Mouse (Mus musculus) MEL (cell line): ENCODE measurements at regions not wholly inside any gene's neighbourhood (a gene's known extent, or its start where the extent isn't known, plus 50 kb on each side); places are given as distances from the start of the nearest gene placed in this dataset.

ENCODE experiments used
- DNase-seq: peaks from one replicate; pipeline ENCODE4 v3.0.0; 2011; ENCODE audit warnings: low read depth, low spot score
- H3K27ac ChIP-seq: 2 replicates; pipeline ENCODE4 v1.5.1; 2012; ENCODE audit warnings: low read depth, mild to moderate bottlenecking, control low read depth, low read length, moderate library complexity; ENCODE audit not compliant: control insufficient read depth
- H3K27me3 ChIP-seq, 2 experiments: fragments of 150-350 bp in 1 of 2; sonication (generic) in 1 of 2; 2 replicates each; pipeline ENCODE4 v1.6.1; 2012; ENCODE audit warnings: low read length in 2 of 2, mild to moderate bottlenecking in 2 of 2, improper control_type of control experiment in 1 of 2, moderate library complexity in 1 of 2; ENCODE audit not compliant: insufficient read depth in 2 of 2, control insufficient read depth in 1 of 2
- H3K36me3 ChIP-seq, 2 experiments: 2 replicates each; pipeline ENCODE4 v1.6.1; 2012 to 2014; ENCODE audit warnings: low read length in 2 of 2, improper control_type of control experiment in 1 of 2, inconsistent platforms in 1 of 2, mild to moderate bottlenecking in 1 of 2; ENCODE audit not compliant: insufficient read depth in 2 of 2, control insufficient read depth in 1 of 2
- H3K4me1 ChIP-seq, 2 experiments: fragments of 150-350 bp in 1 of 2; sonication (generic) in 1 of 2; 2 replicates each; pipeline ENCODE4 v1.6.1; 2012; ENCODE audit warnings: low read length in 2 of 2, improper control_type of control experiment in 1 of 2, mild to moderate bottlenecking in 1 of 2; ENCODE audit not compliant: insufficient read depth in 2 of 2, control insufficient read depth in 1 of 2
- H3K4me3 ChIP-seq, 2 experiments: fragments of 150-350 bp in 1 of 2; sonication (generic) in 1 of 2; 2 replicates each; pipeline ENCODE4 v1.5.1; 2012; ENCODE audit warnings: low read depth in 2 of 2, low read length in 2 of 2, mild to moderate bottlenecking in 2 of 2, moderate library complexity in 2 of 2, control low read depth in 1 of 2, improper control_type of control experiment in 1 of 2; ENCODE audit not compliant: control insufficient read depth in 1 of 2, insufficient read depth in 1 of 2
- H3K79me2 ChIP-seq: 2 replicates; pipeline ENCODE4 v1.6.1; 2012; ENCODE audit warnings: mild to moderate bottlenecking, low read length, moderate library complexity; ENCODE audit not compliant: control insufficient read depth, poor library complexity, insufficient read depth
- H3K9ac ChIP-seq: 2 replicates; pipeline ENCODE4 v1.6.1; 2012; ENCODE audit warnings: low read depth, mild to moderate bottlenecking, control low read depth, low read length, moderate library complexity; ENCODE audit not compliant: control insufficient read depth, poor library complexity, severe bottlenecking
- H3K9me3 ChIP-seq: fragments of 150-350 bp; sonication (generic); replicated peaks from 2 replicates; pipeline ENCODE4 v1.6.1; 2012; ENCODE audit warnings: mild to moderate bottlenecking, low read length, improper control_type of control experiment, moderate library complexity; ENCODE audit not compliant: insufficient read depth
- BHLHE40 ChIP-seq: IDR thresholded peaks from 2 replicates; pipeline ENCODE4 v1.6.1; 2012; ENCODE audit warnings: low read depth, mild to moderate bottlenecking, inconsistent platforms, low read length, improper control_type of control experiment, borderline replicate concordance
- CTCF ChIP-seq, 3 experiments: IDR thresholded peaks in 2 of 3; conservative IDR thresholded peaks in 1 of 3; 2 replicates each; pipeline ENCODE4 v1.5.1; 2011 to 2012; ENCODE audit warnings: low read length in 3 of 3, low read depth in 2 of 3, mild to moderate bottlenecking in 2 of 3, improper control_type of control experiment in 1 of 3, inconsistent platforms in 1 of 3, mixed read lengths in 1 of 3, moderate library complexity in 1 of 3; ENCODE audit not compliant: control insufficient read depth in 1 of 3, insufficient read depth in 1 of 3, poor library complexity in 1 of 3, severe bottlenecking in 1 of 3
- ETS1 ChIP-seq: IDR thresholded peaks from 2 replicates; pipeline ENCODE4 v1.6.1; 2012; ENCODE audit warnings: low read depth, mild to moderate bottlenecking, inconsistent platforms, low read length, improper control_type of control experiment, moderate library complexity
- GABPA ChIP-seq: IDR thresholded peaks from 2 replicates; pipeline ENCODE4 v1.6.1; 2012; ENCODE audit warnings: low read depth, mild to moderate bottlenecking, inconsistent platforms, low read length, improper control_type of control experiment, moderate library complexity
- GATA1 ChIP-seq: IDR thresholded peaks from 2 replicates; pipeline ENCODE4 v1.6.1; 2011; ENCODE audit warnings: low read depth, low read length, improper control_type of control experiment
- JUND ChIP-seq: IDR thresholded peaks from 2 replicates; pipeline ENCODE4 v1.6.1; 2011; ENCODE audit warnings: low read depth, mild to moderate bottlenecking, improper control_type of control experiment, low read length
- KAT2A ChIP-seq: conservative IDR thresholded peaks from 2 replicates; pipeline ENCODE4 v1.6.1; 2012; ENCODE audit warnings: low read depth, low read length, improper control_type of control experiment, inconsistent platforms
- MAFK ChIP-seq: IDR thresholded peaks from 2 replicates; pipeline ENCODE4 v1.6.1; 2011; ENCODE audit warnings: low read depth, mild to moderate bottlenecking, low read length, improper control_type of control experiment, borderline replicate concordance
- MAZ ChIP-seq: IDR thresholded peaks from 2 replicates; pipeline ENCODE4 v1.6.1; 2012; ENCODE audit warnings: low read depth, mild to moderate bottlenecking, inconsistent platforms, low read length, improper control_type of control experiment
- MYC ChIP-seq: IDR thresholded peaks from 2 replicates; pipeline ENCODE4 v1.6.1; 2011; ENCODE audit warnings: low read depth, mild to moderate bottlenecking, low read length, improper control_type of control experiment, moderate library complexity
- POLR2A ChIP-seq, 2 experiments: IDR thresholded peaks; 2 replicates each; pipeline ENCODE4 v1.6.1; 2011 to 2012; ENCODE audit warnings: low read length in 2 of 2, mild to moderate bottlenecking in 2 of 2, control low read depth in 1 of 2, improper control_type of control experiment in 1 of 2, low read depth in 1 of 2, moderate library complexity in 1 of 2; ENCODE audit not compliant: control insufficient read depth in 1 of 2, insufficient read depth in 1 of 2, poor library complexity in 1 of 2
- RAD21 ChIP-seq: IDR thresholded peaks from 2 replicates; pipeline ENCODE4 v1.6.1; 2011; ENCODE audit warnings: mild to moderate bottlenecking, low read depth, low read length, improper control_type of control experiment
- RCOR1 ChIP-seq: IDR thresholded peaks from 2 replicates; pipeline ENCODE4 v1.6.1; 2012; ENCODE audit warnings: low read depth, mild to moderate bottlenecking, inconsistent platforms, low read length, improper control_type of control experiment
- SMC3 ChIP-seq: IDR thresholded peaks from 2 replicates; pipeline ENCODE4 v1.6.1; 2011; ENCODE audit warnings: low read depth, low read length, improper control_type of control experiment
- TAL1 ChIP-seq: IDR thresholded peaks from 2 replicates; pipeline ENCODE4 v1.6.1; 2012; ENCODE audit warnings: mild to moderate bottlenecking, inconsistent platforms, low read length, moderate library complexity, mixed read lengths
- TCF12 ChIP-seq: IDR thresholded peaks from 2 replicates; pipeline ENCODE4 v1.6.1; 2014; ENCODE audit warnings: low read depth, mild to moderate bottlenecking, inconsistent platforms, low read length, improper control_type of control experiment, moderate library complexity
- USF1 ChIP-seq: IDR thresholded peaks from 2 replicates; pipeline ENCODE4 v1.6.1; 2014; ENCODE audit warnings: low read depth, mild to moderate bottlenecking, inconsistent platforms, low read length, improper control_type of control experiment, moderate library complexity
- USF2 ChIP-seq, 2 experiments: IDR thresholded peaks; 2 replicates each; pipeline ENCODE4 v1.6.1; 2011 to 2012; ENCODE audit warnings: improper control_type of control experiment in 2 of 2, low read length in 2 of 2, borderline replicate concordance in 1 of 2, inconsistent platforms in 1 of 2, low read depth in 1 of 2, mild to moderate bottlenecking in 1 of 2; ENCODE audit not compliant: insufficient read depth in 1 of 2
- ZMIZ1 ChIP-seq: IDR thresholded peaks from 2 replicates; pipeline ENCODE4 v1.6.1; 2012; ENCODE audit warnings: low read depth, mild to moderate bottlenecking, inconsistent platforms, low read length, improper control_type of control experiment, moderate library complexity

GRCm38 (mm10) chr19:44677295-44677694 lies 78.5 kb upstream of the Pax2 start:
- Histone ChIP-seq H3K36me3 (no peaks in the 10 kb centered on the region), H3K4me3 (no peak overlapping the region), H3K27me3 (no peaks in the 10 kb centered on the region), H3K4me1 (no peaks in the 10 kb centered on the region), H3K27ac (no peak overlapping the region), H3K9ac (no peak overlapping the region), H3K9me3 (no peaks in the 10 kb centered on the region), H3K79me2 (no peaks in the 10 kb centered on the region)
- no peak for DNase-seq
- no peak for TF ChIP-seq ZMIZ1
- TF ChIP-seq RCOR1 = no peak
- no peak for TF ChIP-seq CTCF (IDR thresholded peaks at IDR 0.05 in 2 of 3, conservative IDR thresholded peaks at IDR 0.05 in 1 of 3; ENCODE audit: control insufficient read depth in 1 of 3, insufficient read depth in 1 of 3, low read depth in 2 of 3, low read length in 3 of 3, poor library complexity in 1 of 3, severe bottlenecking in 1 of 3)
- no peak for TF ChIP-seq USF2 (IDR thresholded peaks at IDR 0.05; ENCODE audit: borderline replicate concordance in 1 of 2, insufficient read depth in 1 of 2, low read depth in 1 of 2, low read length in 2 of 2)
- no peak for TF ChIP-seq SMC3
- no peak for TF ChIP-seq JUND
- TF ChIP-seq ETS1 = no peak
- TF ChIP-seq USF1 = no peak
- TF ChIP-seq MAZ = no peak
- no peak for TF ChIP-seq RAD21
- no peak for TF ChIP-seq GATA1
- no peak for TF ChIP-seq GABPA
- no peak for TF ChIP-seq MAFK
- TF ChIP-seq POLR2A (IDR thresholded peaks at IDR 0.05; ENCODE audit: control insufficient read depth in 1 of 2, insufficient read depth in 1 of 2, low read depth in 1 of 2, low read length in 2 of 2, poor library complexity in 1 of 2) = no peak
- no peak for TF ChIP-seq KAT2A

GRCm38 (mm10) chr19:44678686-44679085 lies 77.2 kb upstream of the Pax2 start:
- H3K79me2 ChIP-seq = no peaks in the 10 kb centered on the region
- no peak overlapping the region for H3K27ac ChIP-seq
- H3K4me1 ChIP-seq = no peaks in the 10 kb centered on the region
- H3K36me3 ChIP-seq = no peaks in the 10 kb centered on the region
- DNase-seq = no peak
- H3K9ac ChIP-seq = no peak overlapping the region
- no peak overlapping the region for H3K4me3 ChIP-seq
- H3K27me3 ChIP-seq = no peaks in the 10 kb centered on the region
- H3K9me3 ChIP-seq = no peaks in the 10 kb centered on the region
- TF ChIP-seq ZMIZ1 = no peak
- no peak for TF ChIP-seq JUND
- TF ChIP-seq USF2 (IDR thresholded peaks at IDR 0.05; ENCODE audit: borderline replicate concordance in 1 of 2, insufficient read depth in 1 of 2, low read depth in 1 of 2, low read length in 2 of 2) = no peak
- TF ChIP-seq ETS1 = no peak
- TF ChIP-seq MYC = no peak

GRCm38 (mm10) chr19:44681675-44682074 lies 74.2 kb upstream of the Pax2 start:
- no peak overlapping the region for H3K9ac ChIP-seq
- TF ChIP-seq GABPA (no peak), TAL1 (no peak), BHLHE40 (no peak), TCF12 (no peak)
- TF ChIP-seq, all 39 proteins: peak for 0
- no peaks in the 10 kb centered on the region for H3K4me1 ChIP-seq
- H3K27me3 ChIP-seq = no peaks in the 10 kb centered on the region
- H3K79me2 ChIP-seq = no peaks in the 10 kb centered on the region
- no peak overlapping the region for H3K27ac ChIP-seq
- no peak overlapping the region for H3K4me3 ChIP-seq
- no peaks in the 10 kb centered on the region for H3K36me3 ChIP-seq
- H3K9me3 ChIP-seq = no peaks in the 10 kb centered on the region
- DNase-seq = no peak
